ENCODE assay signal across 7 mouse cellular contexts in genomic region chr13:67127507-67127906, GRCm38 (mm10). TPM values are rescaled to one million over a fixed set of nuclear protein-coding genes. Genes with fewer than 3 reads are reported as not detected.
A peak's percentile ranks its signal among the peaks of the same experiment; 100 is the strongest.
DNase-seq lines count a peak whose midpoint lies in the region; ATAC-seq and TF ChIP-seq lines count a peak whose summit lies in the region.
"Not testable (repeated sequence)": the region's sequence is repeated elsewhere in the genome, so short reads cannot be mapped to it uniquely, and the experiment has no call there.

No protein-coding gene starts in this region.

- ATAC-seq in forebrain, embryonic 14.5 days, result peak; percentile 1; the same call in 1 of the 2 replicates
- not testable (repeated sequence) for ATAC-seq in heart, embryonic 16.5 days (replicated peaks; ENCODE audit: extremely low read depth, insufficient read depth, low FRiP score); limb, embryonic 14.5 days (ENCODE audit: low FRiP score, low read depth)
- peak; percentile 4; the same call in 1 of the 2 replicates for ATAC-seq in intestine, embryonic 15.5 days
- 0 out of 2 replicates have a peak, but pooled peaks have one; percentile 1 for ATAC-seq in megakaryocyte, adult 5-6 weeks (ENCODE audit: poor library complexity, severe bottlenecking)
- ATAC-seq in neural tube, embryonic 12.5 days (ENCODE audit: low FRiP score, low read depth), result 0 out of 2 replicates have a peak, but pooled peaks have one; percentile 35

- peak overlapping the region; percentile 76 for H3K4me2 ChIP-seq in forebrain, embryonic 14.5 days (ENCODE audit: low read length)
- H3K4me2 ChIP-seq in heart, embryonic 16.5 days (ENCODE audit: low read depth, low read length), result peak overlapping the region; percentile 84; the same call in 1 of the 2 replicates
- H3K4me2 ChIP-seq in intestine, embryonic 15.5 days (replicated peaks), result peak overlapping the region; percentile 83; the same call in 1 of the 2 replicates
- peak overlapping the region; percentile 65; the same call in 1 of the 2 replicates for H3K4me2 ChIP-seq in limb, embryonic 14.5 days (replicated peaks; ENCODE audit: low read depth, low read length, severe bottlenecking)
- peak overlapping the region; percentile 77; the same call in 1 of the 2 replicates for H3K4me2 ChIP-seq in neural tube, embryonic 12.5 days (replicated peaks)

- TF ChIP-seq POLR2A in limb, embryonic 14.5 days (IDR thresholded peaks at IDR 0.05; ENCODE audit: borderline replicate concordance, extremely low read depth, insufficient read depth, insufficient read length), result not testable (repeated sequence)

- not testable (repeated sequence) for H3K9me3 ChIP-seq in forebrain, embryonic 14.5 days (replicated peaks; ENCODE audit: control insufficient read depth, low read length); heart, embryonic 16.5 days (replicated peaks; ENCODE audit: control insufficient read depth, low read length); intestine, embryonic 15.5 days; limb, embryonic 14.5 days (ENCODE audit: control insufficient read depth, low read length); neural tube, embryonic 12.5 days

- not testable (repeated sequence) for H3K27me3 ChIP-seq in forebrain, embryonic 14.5 days (replicated peaks; ENCODE audit: control insufficient read depth, insufficient read depth, low read length); heart, embryonic 16.5 days (ENCODE audit: control insufficient read depth, insufficient read depth, low read length); intestine, embryonic 15.5 days (replicated peaks); limb, embryonic 14.5 days (ENCODE audit: control insufficient read depth, insufficient read depth, low read length); neural tube, embryonic 12.5 days (replicated peaks)

- not testable (repeated sequence) for H3K4me3 ChIP-seq in forebrain, embryonic 14.5 days (ENCODE audit: low read depth, low read length); intestine, embryonic 15.5 days (replicated peaks); limb, embryonic 14.5 days (replicated peaks; ENCODE audit: low read length); neural tube, embryonic 12.5 days
- H3K4me3 ChIP-seq in heart, embryonic 16.5 days (ENCODE audit: low read length), result peak overlapping the region; percentile 69; the same call in 1 of the 2 replicates

- H3K4me1 ChIP-seq in forebrain, embryonic 14.5 days (ENCODE audit: control insufficient read depth, insufficient read depth, low read length); heart, embryonic 16.5 days (ENCODE audit: control insufficient read depth, insufficient read depth, low read length); intestine, embryonic 15.5 days (replicated peaks); limb, embryonic 14.5 days (ENCODE audit: control insufficient read depth, insufficient read depth, low read length); neural tube, embryonic 12.5 days: not testable (repeated sequence)

- peak overlapping the region; percentile 69 for H3K9ac ChIP-seq in forebrain, embryonic 14.5 days (ENCODE audit: low read length)
- not testable (repeated sequence) for H3K9ac ChIP-seq in heart, embryonic 16.5 days (ENCODE audit: low read length); intestine, embryonic 15.5 days; limb, embryonic 14.5 days (ENCODE audit: low read depth, low read length, severe bottlenecking); neural tube, embryonic 12.5 days

- DNase-seq in cerebellum, adult 9-10 months, result peak; percentile 45
- not testable (repeated sequence) for DNase-seq in forebrain, embryonic 14.5 days (ENCODE audit: low spot score); limb, embryonic 14.5 days (ENCODE audit: low spot score)

- not testable (repeated sequence) for H3K27ac ChIP-seq in forebrain, embryonic 14.5 days (ENCODE audit: low read depth, low read length); heart, embryonic 16.5 days (ENCODE audit: low read length); intestine, embryonic 15.5 days; limb, embryonic 14.5 days (replicated peaks; ENCODE audit: low read depth, low read length); neural tube, embryonic 12.5 days

- H3K36me3 ChIP-seq in forebrain, embryonic 14.5 days (ENCODE audit: control insufficient read depth, insufficient read depth, low read length); heart, embryonic 16.5 days (ENCODE audit: control insufficient read depth, insufficient read depth); intestine, embryonic 15.5 days; limb, embryonic 14.5 days (ENCODE audit: control insufficient read depth, insufficient read depth, low read length); neural tube, embryonic 12.5 days: not testable (repeated sequence)

- 80% methylated on average over 10 of the region's 10 CpGs for WGBS in forebrain, embryonic 14.5 days
- 71% methylated on average over 10 of the region's 10 CpGs for WGBS in heart, embryonic 16.5 days
- WGBS in intestine, embryonic 15.5 days, result 76% methylated on average over 10 of the region's 10 CpGs
- 78% methylated on average over 10 of the region's 10 CpGs for WGBS in limb, embryonic 14.5 days
- WGBS in neural tube, embryonic 12.5 days, result 81% methylated on average over 10 of the region's 10 CpGs

RNA-seq across cellular contexts. Expression of gene Zfp759, which starts 6.0 kb away (rescaled TPM):
- polyA plus RNA-seq in forebrain, embryonic 14.5 days (2014; fragmentation: Nextera tagmentation; extraction: Ambion mirVana), result 3.9 and 4.8 TPM in 2 replicates
- polyA plus RNA-seq in heart, embryonic 16.5 days (2015; fragmentation: Nextera tagmentation; extraction: Ambion mirVana), result 1.4 and 2.0 TPM in 2 replicates
- polyA plus RNA-seq in intestine, embryonic 15.5 days (2015; fragmentation: Nextera tagmentation; extraction: Ambion mirVana), result 1.7 and 2.1 TPM in 2 replicates
- polyA plus RNA-seq in limb, embryonic 14.5 days (2012; rRNA removed), result 1.2 and 1.7 TPM in 2 replicates
- 2.8 and 3.1 TPM in 2 replicates for polyA plus RNA-seq in limb, embryonic 14.5 days (2014; fragmentation: Nextera tagmentation; extraction: Ambion mirVana)
- 2.1 and 2.9 TPM in 2 replicates for total RNA-seq in megakaryocyte, adult 5-6 weeks (2015)
- 3.1 and 4.2 TPM in 2 replicates for total RNA-seq in megakaryocyte, adult 5-6 weeks (2017)
- polyA plus RNA-seq in neural tube, embryonic 12.5 days (2016; fragmentation: Nextera tagmentation; extraction: Ambion mirVana), result 1.8 and 3.8 TPM in 2 replicates

RNA-seq across cellular contexts. Expression of gene Rslcan18, which starts 11.4 kb away (rescaled TPM):
- not detected in 2 replicates for polyA plus RNA-seq in forebrain, embryonic 14.5 days (2014; fragmentation: Nextera tagmentation; extraction: Ambion mirVana)
- 0.27 and 0.37 TPM in 2 replicates for polyA plus RNA-seq in heart, embryonic 16.5 days (2015; fragmentation: Nextera tagmentation; extraction: Ambion mirVana)
- 0.09 and 0.20 TPM in 2 replicates for polyA plus RNA-seq in intestine, embryonic 15.5 days (2015; fragmentation: Nextera tagmentation; extraction: Ambion mirVana)
- 0.22 and 0.31 TPM in 2 replicates for polyA plus RNA-seq in limb, embryonic 14.5 days (2012; rRNA removed)
- 0.08 and 0.39 TPM in 2 replicates for polyA plus RNA-seq in limb, embryonic 14.5 days (2014; fragmentation: Nextera tagmentation; extraction: Ambion mirVana)
- 0.78 and 0.85 TPM in 2 replicates for total RNA-seq in megakaryocyte, adult 5-6 weeks (2015)
- 0.22 TPM in 1 of 2 replicates, not detected in the other for total RNA-seq in megakaryocyte, adult 5-6 weeks (2017)
- 0.16 and 0.19 TPM in 2 replicates for polyA plus RNA-seq in neural tube, embryonic 12.5 days (2016; fragmentation: Nextera tagmentation; extraction: Ambion mirVana)

RNA-seq across cellular contexts. Expression of gene Gm28557, which starts 19.1 kb away (rescaled TPM):
- polyA plus RNA-seq in forebrain, embryonic 14.5 days (2014; fragmentation: Nextera tagmentation; extraction: Ambion mirVana), result 1.6 and 2.2 TPM in 2 replicates
- polyA plus RNA-seq in heart, embryonic 16.5 days (2015; fragmentation: Nextera tagmentation; extraction: Ambion mirVana), result 1.6 and 1.8 TPM in 2 replicates
- 2.5 and 3.3 TPM in 2 replicates for polyA plus RNA-seq in intestine, embryonic 15.5 days (2015; fragmentation: Nextera tagmentation; extraction: Ambion mirVana)
- 4.5 and 5.5 TPM in 2 replicates for polyA plus RNA-seq in limb, embryonic 14.5 days (2012; rRNA removed)
- polyA plus RNA-seq in limb, embryonic 14.5 days (2014; fragmentation: Nextera tagmentation; extraction: Ambion mirVana), result 3.8 and 4.3 TPM in 2 replicates
- total RNA-seq in megakaryocyte, adult 5-6 weeks (2015), result 0.62 and 2.7 TPM in 2 replicates
- 3.4 and 4.3 TPM in 2 replicates for total RNA-seq in megakaryocyte, adult 5-6 weeks (2017)
- 1.3 and 1.6 TPM in 2 replicates for polyA plus RNA-seq in neural tube, embryonic 12.5 days (2016; fragmentation: Nextera tagmentation; extraction: Ambion mirVana)

RNA-seq across cellular contexts. Expression of gene Zfp708, which starts 29.7 kb away (rescaled TPM):
- polyA plus RNA-seq in forebrain, embryonic 14.5 days (2014; fragmentation: Nextera tagmentation; extraction: Ambion mirVana), result 13.7 and 14.2 TPM in 2 replicates
- 3.1 TPM in 2 replicates for polyA plus RNA-seq in heart, embryonic 16.5 days (2015; fragmentation: Nextera tagmentation; extraction: Ambion mirVana)
- 3.6 and 4.6 TPM in 2 replicates for polyA plus RNA-seq in intestine, embryonic 15.5 days (2015; fragmentation: Nextera tagmentation; extraction: Ambion mirVana)
- 3.0 and 3.9 TPM in 2 replicates for polyA plus RNA-seq in limb, embryonic 14.5 days (2012; rRNA removed)
- 6.3 and 6.4 TPM in 2 replicates for polyA plus RNA-seq in limb, embryonic 14.5 days (2014; fragmentation: Nextera tagmentation; extraction: Ambion mirVana)
- total RNA-seq in megakaryocyte, adult 5-6 weeks (2015), result 1.4 and 2.5 TPM in 2 replicates
- 0.95 and 1.4 TPM in 2 replicates for total RNA-seq in megakaryocyte, adult 5-6 weeks (2017)
- 7.2 and 7.3 TPM in 2 replicates for polyA plus RNA-seq in neural tube, embryonic 12.5 days (2016; fragmentation: Nextera tagmentation; extraction: Ambion mirVana)

RNA-seq across cellular contexts. Expression of gene Rsl1, which starts 45.5 kb away (rescaled TPM):
- 6.1 and 6.7 TPM in 2 replicates for polyA plus RNA-seq in forebrain, embryonic 14.5 days (2014; fragmentation: Nextera tagmentation; extraction: Ambion mirVana)
- polyA plus RNA-seq in heart, embryonic 16.5 days (2015; fragmentation: Nextera tagmentation; extraction: Ambion mirVana), result 6.0 and 6.1 TPM in 2 replicates
- polyA plus RNA-seq in intestine, embryonic 15.5 days (2015; fragmentation: Nextera tagmentation; extraction: Ambion mirVana), result 7.5 and 7.8 TPM in 2 replicates
- 4.2 and 6.3 TPM in 2 replicates for polyA plus RNA-seq in limb, embryonic 14.5 days (2012; rRNA removed)
- 5.6 and 6.4 TPM in 2 replicates for polyA plus RNA-seq in limb, embryonic 14.5 days (2014; fragmentation: Nextera tagmentation; extraction: Ambion mirVana)
- total RNA-seq in megakaryocyte, adult 5-6 weeks (2015), result 6.5 and 7.5 TPM in 2 replicates
- 5.0 and 5.4 TPM in 2 replicates for total RNA-seq in megakaryocyte, adult 5-6 weeks (2017)
- polyA plus RNA-seq in neural tube, embryonic 12.5 days (2016; fragmentation: Nextera tagmentation; extraction: Ambion mirVana), result 5.4 and 5.5 TPM in 2 replicates
